Mouse (Mus musculus) olfactory bulb, adult 2 months (tissue): ENCODE results near the gene Atg4d.

Experiments
- CTCF ChIP-seq: fragments of 200-500 bp; IDR thresholded peaks from 2 replicates; pipeline ENCODE4 v1.5.1; 2012; ENCODE audit warnings: low read depth, mild to moderate bottlenecking, low read length, moderate library complexity; ENCODE audit not compliant: insufficient read depth
- POLR2A ChIP-seq: fragments of 200-500 bp; IDR thresholded peaks from 2 replicates; pipeline ENCODE4 v1.6.1; 2012; ENCODE audit warnings: mild to moderate bottlenecking, low read depth, low read length, moderate library complexity; ENCODE audit not compliant: insufficient read depth

- no peak for TF ChIP-seq CTCF
- no peak for TF ChIP-seq POLR2A
Measured at GRCm38 (mm10) chr9:21250509-21250908, 14.6 kb upstream of the Atg4d start.
